Mouse (Mus musculus) heart, postnatal 10 days (tissue): Measurements from ENCODE around the gene Kcnd3. TPM values are rescaled to one million over a fixed set of nuclear protein-coding genes. Genes with fewer than 3 reads are reported as not detected.
A peak's percentile ranks its signal among the peaks of the same experiment; 100 is the strongest.

Experiments used
- DNase-seq, 2 experiments: peaks; one replicate each; pipeline ENCODE4 v3.0.0; 2021
- intact Hi-C: fragments of 180-260 bp; cut with DNase I; formaldehyde crosslinking; loops from one replicate; pipeline ENCODE4 v1.15.1; 2025
- total RNA-seq, 2 experiments: library from RNA; stranded (reverse); gene quantifications; 2 replicates each; pipeline ENCODE4 v1.2.3; 2021

The Kcnd3 gene
- total RNA-seq, 2 experiments from 2014 or later, result 1.7 to 2.2 TPM

DNA sequence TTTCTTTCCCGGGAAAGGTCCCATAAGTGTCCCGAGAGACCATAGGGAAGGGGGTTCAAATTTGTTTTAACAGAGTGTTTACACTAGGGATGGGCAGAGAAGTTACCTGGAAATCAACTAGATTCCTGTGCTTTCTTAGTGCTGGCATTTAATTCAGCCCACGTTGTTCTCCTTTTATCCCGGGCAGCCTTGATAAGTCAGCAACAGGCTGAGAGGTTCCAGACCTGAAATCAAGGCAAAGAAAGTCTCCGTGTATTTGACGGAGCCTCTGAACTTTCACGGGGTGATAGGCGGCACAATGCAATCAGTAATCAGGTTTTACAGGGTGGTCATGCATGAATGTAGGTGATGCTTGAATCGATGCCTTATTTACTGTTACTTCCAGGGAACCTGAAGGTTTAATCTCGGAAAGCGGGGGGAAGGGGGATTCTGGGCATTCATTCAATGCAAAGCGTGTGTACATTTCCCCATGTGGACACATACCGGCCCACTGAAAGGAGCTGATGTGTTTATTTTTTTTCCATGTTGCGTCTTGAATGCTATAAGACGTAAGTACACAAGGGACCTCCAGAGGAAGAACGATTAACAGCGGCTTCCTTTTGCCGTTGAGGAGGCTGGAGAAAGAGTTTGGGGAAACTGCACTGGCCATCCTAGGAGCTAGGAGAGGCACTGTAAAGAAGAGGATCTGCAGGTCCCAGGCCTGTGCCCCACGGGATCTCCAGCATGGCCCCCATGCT lies 1.3 kb downstream of the Kcnd3 start:
- DNase-seq, result no peak
- intact Hi-C loops, result loop anchor here (5.0 kb wide), 3 partner anchors 64 to 274 kb away; no protein-coding TSS in a partner anchor

DNA sequence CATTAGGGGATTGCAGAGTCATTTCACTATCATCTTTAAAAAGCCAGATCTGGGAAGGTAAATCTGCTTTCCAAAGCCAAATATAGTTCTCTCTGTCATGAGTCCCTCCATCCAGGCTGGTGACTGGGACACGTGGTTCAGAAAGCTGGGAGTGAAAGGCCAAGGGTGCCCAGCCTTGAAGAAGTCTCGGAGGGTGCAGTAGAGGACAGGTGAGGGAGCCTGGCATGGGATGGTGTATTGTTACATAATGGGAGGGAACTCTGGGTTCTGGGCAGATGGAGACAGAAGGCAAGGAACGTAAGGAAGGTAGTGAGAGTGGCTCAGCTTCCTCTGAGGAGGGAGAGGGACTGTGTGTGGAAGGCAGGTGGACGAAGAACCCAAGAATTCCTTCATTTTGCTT lies 5.5 kb downstream of the Kcnd3 start:
- intact Hi-C loops, result no loop called here
- no peak for DNase-seq

- DNase-seq, result no peak
- intact Hi-C loops, result no loop called here
Observed at GRCm38 (mm10) chr3:105466538-105466937, 14.4 kb downstream of the Kcnd3 start.

DNA sequence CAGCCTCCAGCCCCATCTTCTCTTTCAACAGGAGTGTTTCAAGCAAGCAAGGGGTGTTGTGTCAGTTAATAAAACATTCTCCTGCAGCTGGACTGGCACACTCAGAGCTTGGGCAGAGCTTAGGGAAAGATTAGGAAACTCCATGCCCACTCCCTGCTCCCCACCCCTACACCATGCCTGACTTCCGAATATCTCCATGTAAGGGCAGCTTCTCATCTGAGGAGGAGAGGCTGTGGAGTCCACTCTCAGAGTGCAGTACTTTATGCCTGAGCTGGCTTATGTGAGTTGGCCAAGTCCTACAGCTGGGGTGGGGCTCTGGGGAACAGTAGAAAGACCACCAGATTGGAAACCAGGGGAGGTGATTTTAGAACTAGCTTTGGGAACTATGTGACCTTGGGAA lies 20.4 kb downstream of the Kcnd3 start:
- no peak for DNase-seq
- intact Hi-C loops, result no loop called here

DNA sequence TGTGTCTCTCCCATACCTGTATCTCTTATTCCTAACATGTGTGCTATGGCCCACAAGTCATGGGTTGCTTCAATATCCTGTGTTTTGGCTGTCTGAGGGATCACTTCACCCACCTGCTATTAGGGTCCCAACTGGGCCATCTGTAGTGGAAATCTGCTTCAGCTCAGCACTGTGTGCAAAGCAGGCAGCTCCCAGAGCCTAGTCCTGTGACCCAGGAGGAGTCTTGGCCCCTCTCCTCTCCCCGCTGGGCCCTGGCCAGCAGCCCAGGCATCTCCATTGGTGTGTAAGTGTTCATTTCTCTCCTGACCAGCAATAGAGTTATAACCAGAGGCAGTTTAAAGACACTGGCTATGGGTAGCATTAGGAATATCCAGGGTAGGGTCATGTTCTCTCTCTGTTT lies 24.3 kb downstream of the Kcnd3 start:
- intact Hi-C loops, result no loop called here
- no peak for DNase-seq

GRCm38 (mm10) chr3:105478876-105479275 lies 26.7 kb downstream of the Kcnd3 start:
- intact Hi-C loops, result no loop called here
- no peak for DNase-seq

GRCm38 (mm10) chr3:105481419-105481818 lies 29.3 kb downstream of the Kcnd3 start:
- DNase-seq, result no peak
- intact Hi-C loops, result no loop called here

DNA sequence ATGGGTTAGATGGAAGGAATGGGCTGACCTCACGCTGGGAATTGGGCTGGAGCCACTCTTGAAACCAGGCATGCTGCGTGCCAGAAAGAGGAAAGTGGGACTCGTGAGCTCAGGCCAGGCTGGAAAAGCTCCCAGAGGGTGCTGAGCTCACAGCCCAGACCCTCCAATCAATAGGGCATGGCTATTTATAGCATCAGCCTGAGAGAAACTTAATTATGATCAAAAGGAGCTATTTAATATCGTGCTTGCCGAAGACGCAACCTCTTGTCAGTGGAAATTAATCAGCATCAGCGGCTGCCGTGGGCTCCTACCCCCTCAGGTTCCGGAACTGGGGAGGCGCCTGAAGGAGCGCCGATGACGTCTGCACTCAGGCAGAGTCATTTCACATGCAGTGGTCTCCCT lies 31.5 kb downstream of the Kcnd3 start:
- intact Hi-C loops, result no loop called here
- DNase-seq, result no peak

DNA sequence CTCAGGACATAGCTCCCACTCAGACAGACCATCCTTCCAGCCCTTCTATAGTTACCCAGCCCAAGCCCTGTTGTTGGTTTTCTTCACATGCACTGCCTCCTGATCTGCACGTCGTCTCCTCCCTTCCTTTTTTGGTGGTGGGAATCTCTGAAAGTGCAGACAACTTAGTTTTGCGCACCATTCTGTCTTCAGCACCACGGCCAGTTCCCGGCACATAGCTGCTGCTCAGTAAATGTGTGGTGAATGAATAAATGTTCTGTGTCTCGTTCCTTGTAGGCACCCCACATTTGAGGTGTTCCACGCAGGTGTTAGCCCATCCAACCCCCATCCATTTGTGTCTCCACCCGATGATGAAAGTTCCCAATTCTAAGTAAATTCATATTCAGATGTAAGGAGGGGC lies 35.0 kb downstream of the Kcnd3 start:
- intact Hi-C loops, result no loop called here
- peak; percentile 18 to 43 for DNase-seq

- peak; percentile 41 to 48 for DNase-seq
- intact Hi-C loops, result no loop called here
Observed at GRCm38 (mm10) chr3:105489607-105490006, 37.5 kb downstream of the Kcnd3 start.

DNA sequence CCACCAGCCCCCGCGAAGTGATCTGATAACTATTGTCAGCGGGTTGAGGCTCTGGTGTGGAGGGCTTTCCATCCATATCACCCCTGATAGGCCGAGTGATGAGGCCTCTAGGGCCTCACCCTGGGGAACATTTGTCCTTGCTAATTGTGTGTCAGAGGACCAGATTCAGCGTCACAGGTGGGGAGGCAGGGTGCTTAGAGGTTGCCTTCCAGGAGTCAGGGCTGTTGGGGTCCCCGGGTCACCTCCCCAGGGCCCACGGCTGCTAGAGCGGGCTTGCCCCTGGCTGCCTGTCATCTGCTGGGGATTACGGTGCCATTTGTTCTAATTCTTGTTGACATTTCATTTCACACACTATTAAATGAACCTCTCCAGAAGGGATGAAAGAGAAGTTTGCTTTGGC lies 42.8 kb downstream of the Kcnd3 start:
- intact Hi-C loops, result no loop called here
- DNase-seq, result no peak

GRCm38 (mm10) chr3:105496216-105496615 lies 44.1 kb downstream of the Kcnd3 start:
- intact Hi-C loops, result no loop called here
- no peak for DNase-seq

- DNase-seq, result no peak
- intact Hi-C loops, result no loop called here
Observed at GRCm38 (mm10) chr3:105496935-105497334, 44.8 kb downstream of the Kcnd3 start.

DNA sequence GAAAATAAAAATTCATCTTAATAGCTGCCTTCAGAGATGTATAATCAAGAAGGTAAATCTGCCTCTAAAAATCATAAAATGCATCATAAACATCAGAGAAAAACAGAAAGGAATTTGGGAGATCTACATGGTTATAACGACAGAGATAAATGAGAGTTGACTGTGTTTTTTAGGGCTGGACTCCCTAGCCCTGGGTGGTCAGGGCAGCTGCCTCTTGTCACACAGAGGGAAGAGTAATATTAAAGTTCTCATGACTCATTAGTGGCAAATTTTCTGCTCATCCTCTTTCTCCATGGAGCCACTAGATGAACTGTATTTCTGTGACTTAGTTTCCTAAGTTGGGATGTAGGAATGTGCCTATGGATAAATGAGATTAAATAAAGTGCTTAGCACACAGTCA lies 48.9 kb downstream of the Kcnd3 start:
- no peak for DNase-seq
- intact Hi-C loops, result no loop called here

GRCm38 (mm10) chr3:105504272-105504671 lies 52.1 kb downstream of the Kcnd3 start:
- intact Hi-C loops, result no loop called here
- no peak for DNase-seq

- intact Hi-C loops, result no loop called here
- DNase-seq, result no peak
Observed at GRCm38 (mm10) chr3:105505161-105505872, 53.2 kb downstream of the Kcnd3 start.

GRCm38 (mm10) chr3:105505873-105506170 lies 53.7 kb downstream of the Kcnd3 start:
- intact Hi-C loops, result no loop called here
- DNase-seq, result no peak

GRCm38 (mm10) chr3:105506592-105506991 lies 54.5 kb downstream of the Kcnd3 start:
- intact Hi-C loops, result no loop called here
- no peak for DNase-seq

GRCm38 (mm10) chr3:105509321-105509720 lies 57.2 kb downstream of the Kcnd3 start:
- intact Hi-C loops, result no loop called here
- DNase-seq, result no peak

DNA sequence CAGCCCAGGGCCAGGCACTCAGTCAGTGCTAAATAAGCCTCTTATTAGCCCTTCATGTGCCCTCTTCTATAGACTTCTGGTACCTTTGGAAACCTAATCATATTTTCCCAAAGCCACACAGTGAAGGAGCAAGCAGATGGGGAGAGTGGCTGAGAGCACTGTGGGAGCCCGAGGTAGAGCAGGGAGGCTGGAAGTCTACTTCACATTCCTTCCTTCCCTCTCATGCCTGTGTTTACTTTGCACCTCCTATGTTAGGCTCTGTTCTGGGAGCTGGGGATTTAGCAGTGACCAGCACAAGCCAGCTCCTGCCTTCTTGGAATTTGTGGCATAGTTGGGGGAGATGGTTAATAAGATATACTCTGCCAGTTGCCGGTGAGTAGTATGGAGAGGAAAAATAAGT lies 59.7 kb downstream of the Kcnd3 start:
- DNase-seq, result no peak
- intact Hi-C loops, result no loop called here

GRCm38 (mm10) chr3:105514215-105514614 lies 62.1 kb downstream of the Kcnd3 start:
- DNase-seq, result no peak
- intact Hi-C loops, result no loop called here

DNA sequence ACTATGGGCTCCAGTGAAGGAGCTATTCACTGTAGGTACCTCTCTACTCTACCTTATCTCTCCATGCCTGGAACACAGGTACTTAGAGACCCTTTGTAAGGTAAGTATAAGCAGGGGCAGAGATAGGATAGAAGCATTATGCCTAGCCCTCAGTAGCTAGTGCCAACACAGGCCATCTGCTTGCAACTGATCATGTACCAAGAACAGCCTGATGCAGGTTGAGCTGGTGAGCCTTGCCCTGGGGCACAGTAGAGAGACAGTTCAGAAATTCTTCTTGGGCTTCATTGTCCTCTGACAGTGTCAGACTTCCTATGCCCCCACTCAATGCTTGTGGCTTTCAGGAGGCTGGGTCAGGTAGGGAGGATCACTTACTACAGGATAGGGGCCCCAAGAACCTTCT lies 62.9 kb downstream of the Kcnd3 start:
- no peak for DNase-seq
- intact Hi-C loops, result loop anchor here (5.0 kb wide), 1 partner anchor 63 kb away; the partner anchor contains the start of gene Kcnd3
